Mouse (Mus musculus): ENCODE measurements around the gene Usf2. TPM values are rescaled to one million over a fixed set of nuclear protein-coding genes. Genes with fewer than 3 reads are reported as not detected.

The Usf2 gene
- polyA plus RNA-seq (2015; fragmentation: Nextera tagmentation; extraction: Ambion mirVana), result 20.5 and 22.3 TPM in 2 replicates

DNA sequence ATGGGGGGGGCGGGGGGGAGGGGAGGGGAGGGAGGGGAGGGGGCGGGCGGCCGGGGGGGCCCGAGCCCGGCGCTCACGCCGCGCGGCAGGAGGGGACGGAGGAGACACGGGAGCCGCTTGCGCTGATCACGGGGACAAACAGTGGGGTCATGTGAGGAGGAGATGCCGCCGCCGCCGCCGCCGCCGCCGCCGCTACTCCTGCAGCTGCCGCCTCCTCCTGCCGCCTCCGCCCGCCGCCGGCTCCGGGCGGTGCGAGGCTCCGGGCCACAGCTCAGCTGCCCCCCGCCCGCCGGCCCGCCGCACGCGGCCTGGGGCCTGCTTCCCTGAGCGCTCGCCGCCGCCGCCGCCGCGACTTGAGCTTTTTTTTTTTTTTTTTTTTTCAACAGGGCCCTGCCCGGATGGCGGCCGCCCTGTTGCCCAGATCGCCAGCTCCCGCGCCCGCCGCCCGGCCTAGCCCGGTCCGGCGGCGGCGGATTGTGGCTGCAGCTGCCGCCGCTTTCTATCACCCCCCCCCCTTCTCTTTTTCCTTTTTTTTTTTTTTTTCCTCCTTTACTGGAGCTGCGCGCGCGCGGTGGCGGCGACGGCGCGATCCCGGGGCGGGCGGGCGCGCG, at the start of gene Usf2:
Gene Usf2, minus strand, starts transcription at position 48 of the 611 bp plus-strand sequence.
- Histone ChIP-seq H3K36me3 (ENCODE audit: control insufficient read depth, insufficient read depth, low read length) (peaks cover 28% of the 10 kb centered on the region), H3K9me3 (ENCODE audit: control insufficient read depth, low read length) (no peaks in the 10 kb centered on the region), H3K9ac (ENCODE audit: low read length) (peak within 1 kb of the TSS; percentile 98), H3K4me2 (ENCODE audit: low read depth, low read length) (peak within 1 kb of the TSS; percentile 88), H3K4me3 (ENCODE audit: low read length) (peak within 1 kb of the TSS; percentile 81), H3K27ac (ENCODE audit: low read length) (peak within 1 kb of the TSS; percentile 98), H3K4me1 (replicated peaks; ENCODE audit: control insufficient read depth, insufficient read depth, low read length) (peaks cover 10% of the 10 kb centered on the region), H3K27me3 (ENCODE audit: control insufficient read depth, insufficient read depth, low read depth, low read length) (no peaks in the 10 kb centered on the region)
- ATAC-seq (ENCODE audit: low read depth), result peak; percentile 64
- 3% methylated on average over 12 of the region's 82 CpGs for WGBS

DNA sequence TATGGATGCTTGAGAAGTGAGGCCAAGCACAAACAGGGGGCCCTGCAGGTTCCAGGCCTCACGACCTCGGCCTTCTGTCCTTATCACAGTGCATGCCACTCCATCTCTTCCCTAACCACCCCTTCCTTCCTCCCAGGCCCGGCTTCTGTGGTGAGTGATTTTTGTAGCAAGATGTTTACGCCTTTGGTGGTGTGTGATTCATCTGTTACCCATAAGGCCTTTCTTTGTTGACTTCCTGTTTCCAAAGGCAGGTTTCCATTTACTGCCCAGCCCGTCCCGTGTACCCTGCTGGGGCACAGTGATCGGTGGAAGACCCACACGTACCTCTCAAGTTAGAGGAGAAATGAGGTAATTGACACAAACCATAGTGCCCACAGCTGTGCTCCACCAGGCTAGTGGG, 46.0 kb upstream of the Usf2 start:
- Histone ChIP-seq H3K4me2 (ENCODE audit: low read depth, low read length) (no peak overlapping the region), H3K36me3 (ENCODE audit: control insufficient read depth, insufficient read depth, low read length) (no peaks in the 10 kb centered on the region), H3K27me3 (ENCODE audit: control insufficient read depth, insufficient read depth, low read depth, low read length) (no peaks in the 10 kb centered on the region), H3K27ac (ENCODE audit: low read length) (peak overlapping the region; percentile 69), H3K4me1 (replicated peaks; ENCODE audit: control insufficient read depth, insufficient read depth, low read length) (peaks cover 19% of the 10 kb centered on the region), H3K9me3 (ENCODE audit: control insufficient read depth, low read length) (no peaks in the 10 kb centered on the region), H3K4me3 (ENCODE audit: low read length) (no peak overlapping the region), H3K9ac (ENCODE audit: low read length) (no peak overlapping the region)
- 57% methylated on average over 8 of the region's 8 CpGs for WGBS
- peak; percentile 75 for ATAC-seq (ENCODE audit: low read depth)

DNA sequence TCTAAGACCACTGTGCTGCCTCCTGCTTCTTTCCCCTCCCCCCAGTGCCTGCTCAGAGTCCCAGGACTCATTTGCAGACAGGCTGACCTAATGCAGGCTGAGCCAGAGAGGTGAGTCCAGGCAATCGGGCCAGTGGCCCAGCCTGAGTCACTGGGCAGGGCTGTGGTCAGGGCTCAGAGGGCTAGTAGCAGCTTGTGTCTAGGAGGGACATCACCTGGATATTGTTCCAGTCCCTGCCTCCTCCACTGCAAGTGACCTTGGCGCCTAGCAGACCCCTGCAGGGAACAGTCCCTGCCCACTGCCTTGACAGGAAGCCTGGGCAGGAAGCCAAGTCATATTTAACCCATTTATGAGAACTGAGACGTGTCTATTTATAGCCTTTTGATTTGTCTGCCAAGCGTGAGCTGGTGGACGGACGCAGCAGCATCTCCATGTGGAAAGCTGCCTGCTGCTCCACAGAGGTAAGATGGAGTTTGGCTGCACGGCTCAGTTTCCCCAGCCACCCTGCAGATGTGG, 44.0 kb upstream of the Usf2 start:
- H3K27me3 ChIP-seq (ENCODE audit: control insufficient read depth, insufficient read depth, low read depth, low read length), result no peaks in the 10 kb centered on the region
- H3K4me2 ChIP-seq (ENCODE audit: low read depth, low read length), result no peak overlapping the region; the same call in 1 of the 2 replicates
- H3K36me3 ChIP-seq (ENCODE audit: control insufficient read depth, insufficient read depth, low read length), result no peaks in the 10 kb centered on the region
- ATAC-seq (ENCODE audit: low read depth), result peak; percentile 89
- WGBS, result 1% methylated on average over 7 of the region's 7 CpGs
- peaks cover 19% of the 10 kb centered on the region for H3K4me1 ChIP-seq (replicated peaks; ENCODE audit: control insufficient read depth, insufficient read depth, low read length)
- H3K27ac ChIP-seq (ENCODE audit: low read length), result peak overlapping the region; percentile 59
- no peak overlapping the region for H3K4me3 ChIP-seq (ENCODE audit: low read length)
- peaks cover 5% of the 10 kb centered on the region; the same call in 1 of the 2 replicates for H3K9me3 ChIP-seq (ENCODE audit: control insufficient read depth, low read length)
- 0 out of 2 replicates have a peak overlapping the region, but pooled peaks have one; percentile 21 for H3K9ac ChIP-seq (ENCODE audit: low read length)

DNA sequence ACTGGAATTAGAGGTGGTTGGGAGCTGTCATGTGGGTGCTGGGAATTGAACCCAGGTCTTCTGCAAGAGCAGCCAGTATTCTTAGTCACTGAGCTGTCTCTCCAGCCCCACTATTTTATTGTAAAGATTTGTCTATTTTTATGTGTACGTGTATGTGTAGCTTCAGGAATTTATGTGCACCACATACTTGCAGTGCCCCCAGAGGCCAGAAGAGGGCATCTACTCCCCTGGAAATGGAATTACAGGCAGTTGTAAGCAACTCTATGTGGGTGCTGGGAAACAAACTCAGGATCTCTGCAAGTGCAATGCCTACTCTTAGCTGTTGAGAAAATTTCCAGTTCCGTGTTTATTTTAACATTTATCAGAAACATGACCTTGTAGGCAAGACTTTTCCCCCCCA, 39.9 kb upstream of the Usf2 start:
- Histone ChIP-seq H3K4me1 (replicated peaks; ENCODE audit: control insufficient read depth, insufficient read depth, low read length) (peaks cover 15% of the 10 kb centered on the region), H3K9ac (ENCODE audit: low read length) (no peak overlapping the region), H3K4me2 (ENCODE audit: low read depth, low read length) (no peak overlapping the region), H3K27me3 (ENCODE audit: control insufficient read depth, insufficient read depth, low read depth, low read length) (no peaks in the 10 kb centered on the region), H3K36me3 (ENCODE audit: control insufficient read depth, insufficient read depth, low read length) (no peaks in the 10 kb centered on the region), H3K9me3 (ENCODE audit: control insufficient read depth, low read length) (peaks cover 5% of the 10 kb centered on the region; the same call in 1 of the 2 replicates), H3K4me3 (ENCODE audit: low read length) (no peak overlapping the region), H3K27ac (ENCODE audit: low read length) (no peak overlapping the region)
- 94% methylated on average over 2 of the region's 2 CpGs for WGBS
- no peak for ATAC-seq (ENCODE audit: low read depth)

DNA sequence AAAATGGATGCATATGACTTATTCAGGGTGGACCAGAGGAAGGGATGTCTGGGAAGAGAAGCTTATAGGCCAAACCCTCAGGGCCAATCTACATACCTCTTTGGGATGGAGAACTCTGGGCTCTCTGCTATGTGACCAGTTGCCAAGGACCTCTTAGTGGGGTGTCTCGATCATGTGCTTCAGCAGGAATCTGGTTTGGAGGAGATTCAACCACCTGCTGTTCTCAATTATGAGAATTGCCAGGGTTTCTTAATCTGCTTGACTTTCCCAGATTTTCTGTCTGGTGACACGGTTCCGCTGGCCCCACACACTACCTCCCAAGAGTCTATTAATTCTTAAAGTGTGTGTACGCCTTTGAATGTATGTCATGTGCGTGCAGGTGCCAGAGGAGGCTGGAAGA, 37.4 kb upstream of the Usf2 start:
- H3K9ac ChIP-seq (ENCODE audit: low read length), result no peak overlapping the region
- no peaks in the 10 kb centered on the region for H3K27me3 ChIP-seq (ENCODE audit: control insufficient read depth, insufficient read depth, low read depth, low read length)
- H3K27ac ChIP-seq (ENCODE audit: low read length), result no peak overlapping the region
- H3K9me3 ChIP-seq (ENCODE audit: control insufficient read depth, low read length), result peaks cover 5% of the 10 kb centered on the region; the same call in 1 of the 2 replicates
- WGBS, result 86% methylated on average over 5 of the region's 5 CpGs
- H3K36me3 ChIP-seq (ENCODE audit: control insufficient read depth, insufficient read depth, low read length), result no peaks in the 10 kb centered on the region
- H3K4me2 ChIP-seq (ENCODE audit: low read depth, low read length), result no peak overlapping the region
- no peaks in the 10 kb centered on the region for H3K4me1 ChIP-seq (replicated peaks; ENCODE audit: control insufficient read depth, insufficient read depth, low read length)
- no peak for ATAC-seq (ENCODE audit: low read depth)
- H3K4me3 ChIP-seq (ENCODE audit: low read length), result no peak overlapping the region

GRCm38 (mm10) chr7:30992148-30992547, 35.5 kb upstream of the Usf2 start:
- Histone ChIP-seq H3K4me1 (replicated peaks; ENCODE audit: control insufficient read depth, insufficient read depth, low read length) (no peaks in the 10 kb centered on the region), H3K4me2 (ENCODE audit: low read depth, low read length) (no peak overlapping the region), H3K4me3 (ENCODE audit: low read length) (no peak overlapping the region), H3K9ac (ENCODE audit: low read length) (no peak overlapping the region), H3K27ac (ENCODE audit: low read length) (no peak overlapping the region), H3K27me3 (ENCODE audit: control insufficient read depth, insufficient read depth, low read depth, low read length) (no peaks in the 10 kb centered on the region), H3K36me3 (ENCODE audit: control insufficient read depth, insufficient read depth, low read length) (no peaks in the 10 kb centered on the region), H3K9me3 (ENCODE audit: control insufficient read depth, low read length) (peaks cover 5% of the 10 kb centered on the region; the same call in 1 of the 2 replicates)
- ATAC-seq (ENCODE audit: low read depth), result no peak
- 55% methylated on average over 5 of the region's 5 CpGs for WGBS

GRCm38 (mm10) chr7:30988519-30989162, 32.0 kb upstream of the Usf2 start:
- Histone ChIP-seq H3K4me1 (replicated peaks; ENCODE audit: control insufficient read depth, insufficient read depth, low read length) (no peaks in the 10 kb centered on the region), H3K9ac (ENCODE audit: low read length) (no peak overlapping the region), H3K36me3 (ENCODE audit: control insufficient read depth, insufficient read depth, low read length) (no peaks in the 10 kb centered on the region), H3K27me3 (ENCODE audit: control insufficient read depth, insufficient read depth, low read depth, low read length) (no peaks in the 10 kb centered on the region), H3K4me3 (ENCODE audit: low read length) (no peak overlapping the region), H3K27ac (ENCODE audit: low read length) (no peak overlapping the region), H3K4me2 (ENCODE audit: low read depth, low read length) (no peak overlapping the region), H3K9me3 (ENCODE audit: control insufficient read depth, low read length) (no peaks in the 10 kb centered on the region)
- ATAC-seq (ENCODE audit: low read depth), result no peak
- WGBS, result 87% methylated on average over 4 of the region's 4 CpGs

DNA sequence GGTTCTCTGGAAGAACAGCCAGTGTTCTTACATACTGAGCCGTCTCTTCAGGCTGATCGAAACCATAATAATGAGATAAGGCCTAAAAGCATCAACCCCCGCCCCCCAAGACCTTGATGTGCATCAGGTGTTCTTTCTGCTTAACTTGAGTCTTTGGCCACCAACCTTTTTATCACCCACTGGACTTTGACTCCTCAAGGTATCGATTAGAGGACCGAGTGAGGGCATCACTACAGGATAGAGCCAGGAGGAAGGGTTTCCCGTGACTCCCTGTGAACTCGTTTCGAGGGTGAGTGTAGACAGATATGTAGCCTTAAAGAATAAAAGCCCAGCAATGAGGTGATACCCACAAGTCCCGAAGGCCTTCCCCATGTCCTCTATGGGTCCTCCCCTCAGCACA, 28.8 kb upstream of the Usf2 start:
- Histone ChIP-seq H3K27ac (ENCODE audit: low read length) (no peak overlapping the region), H3K4me2 (ENCODE audit: low read depth, low read length) (no peak overlapping the region), H3K27me3 (ENCODE audit: control insufficient read depth, insufficient read depth, low read depth, low read length) (no peaks in the 10 kb centered on the region), H3K4me3 (ENCODE audit: low read length) (no peak overlapping the region), H3K9ac (ENCODE audit: low read length) (no peak overlapping the region), H3K4me1 (replicated peaks; ENCODE audit: control insufficient read depth, insufficient read depth, low read length) (no peaks in the 10 kb centered on the region), H3K36me3 (ENCODE audit: control insufficient read depth, insufficient read depth, low read length) (no peaks in the 10 kb centered on the region), H3K9me3 (ENCODE audit: control insufficient read depth, low read length) (no peaks in the 10 kb centered on the region)
- no peak for ATAC-seq (ENCODE audit: low read depth)
- WGBS, result 81% methylated on average over 9 of the region's 9 CpGs

DNA sequence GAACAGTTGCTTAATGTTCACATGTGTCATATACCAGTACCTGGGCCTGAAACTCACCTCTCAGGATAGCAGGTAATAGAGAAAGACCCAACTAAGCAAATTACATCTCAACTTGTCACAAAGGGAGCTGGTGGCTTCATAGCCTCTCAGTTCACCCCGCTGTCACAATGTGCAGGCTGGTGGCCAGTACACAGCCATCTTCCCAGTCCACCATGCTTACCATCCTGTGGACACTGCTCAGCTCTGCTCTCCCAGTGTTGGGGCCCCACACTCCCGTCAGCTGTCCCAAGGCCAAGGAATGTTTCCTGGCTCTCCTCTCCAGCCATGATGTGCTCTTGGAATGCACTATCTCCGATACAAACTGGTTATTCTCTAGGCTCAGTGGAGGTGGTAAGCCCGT, 25.1 kb upstream of the Usf2 start:
- no peaks in the 10 kb centered on the region for H3K9me3 ChIP-seq (ENCODE audit: control insufficient read depth, low read length)
- no peaks in the 10 kb centered on the region for H3K4me1 ChIP-seq (replicated peaks; ENCODE audit: control insufficient read depth, insufficient read depth, low read length)
- H3K9ac ChIP-seq (ENCODE audit: low read length), result no peak overlapping the region
- H3K4me2 ChIP-seq (ENCODE audit: low read depth, low read length), result no peak overlapping the region
- no peak overlapping the region for H3K27ac ChIP-seq (ENCODE audit: low read length)
- no peaks in the 10 kb centered on the region for H3K27me3 ChIP-seq (ENCODE audit: control insufficient read depth, insufficient read depth, low read depth, low read length)
- H3K36me3 ChIP-seq (ENCODE audit: control insufficient read depth, insufficient read depth, low read length), result no peaks in the 10 kb centered on the region
- WGBS, result 85% methylated on average over 4 of the region's 4 CpGs
- ATAC-seq (ENCODE audit: low read depth), result no peak
- H3K4me3 ChIP-seq (ENCODE audit: low read length), result no peak overlapping the region
